Mouse (Mus musculus): ENCODE results near the gene Pten. TPM values are rescaled to one million over a fixed set of nuclear protein-coding genes. Genes with fewer than 3 reads are reported as not detected.

The Pten gene
- 100 to 1,000 TPM; 144 to 149 TPM for total RNA-seq (2021)

GRCm38 (mm10) chr19:32756900-32757725, at the start of gene Pten:
Pten (plus strand) TSS chr19:32757497.
- intact Hi-C loops (cut with DNase I): loop anchor here (2.0 to 5.0 kb wide), 2 partner anchors 40 to 608 kb away; no protein-coding TSS in a partner anchor

GRCm38 (mm10) chr19:32708996-32709395, 48.3 kb upstream of the Pten start:
- DNase-seq: no peak
- intact Hi-C loops (cut with DNase I): no loop called here

More at GRCm38 (mm10) chr19:32756900-32757725, at the start of gene Pten:
- peak; percentile 96 for DNase-seq

GRCm38 (mm10) chr19:32710288-32710687, 47.0 kb upstream of the Pten start:
- no peak for DNase-seq
- intact Hi-C loops (cut with DNase I): no loop called here

- intact Hi-C loops (cut with DNase I): no loop called here
- DNase-seq: peak; percentile 93
Observed at GRCm38 (mm10) chr19:32711761-32712541, 45.3 kb upstream of the Pten start.

- intact Hi-C loops (cut with DNase I): no loop called here
Observed at GRCm38 (mm10) chr19:32712588-32713042, 44.7 kb upstream of the Pten start.

GRCm38 (mm10) chr19:32713471-32713870, 43.8 kb upstream of the Pten start:
- intact Hi-C loops (cut with DNase I): no loop called here
- DNase-seq: no peak

More at GRCm38 (mm10) chr19:32712588-32713042, 44.7 kb upstream of the Pten start:
- DNase-seq: peak; percentile 90

- DNase-seq: peak; percentile 78
- intact Hi-C loops (cut with DNase I): loop anchor here (2.0 to 5.0 kb wide), 2 partner anchors 42 to 512 kb away; partner anchors contain the start of gene Pten
Observed at GRCm38 (mm10) chr19:32715201-32715600, 42.1 kb upstream of the Pten start.

- intact Hi-C loops (cut with DNase I): loop anchor here (2.0 to 5.0 kb wide), 2 partner anchors 42 to 511 kb away; partner anchors contain the start of gene Pten
- no peak for DNase-seq
Observed at GRCm38 (mm10) chr19:32715681-32716080, 41.6 kb upstream of the Pten start.

GRCm38 (mm10) chr19:32717590-32717989, 39.7 kb upstream of the Pten start:
- intact Hi-C loops (cut with DNase I): loop anchor here (5.0 kb wide), 1 partner anchor 40 kb away; the partner anchor contains the start of gene Pten
- no peak for DNase-seq

GRCm38 (mm10) chr19:32720319-32720718, 37.0 kb upstream of the Pten start:
- intact Hi-C loops (cut with DNase I): no loop called here
- no peak for DNase-seq

GRCm38 (mm10) chr19:32723817-32724216, 33.5 kb upstream of the Pten start:
- DNase-seq: no peak
- intact Hi-C loops (cut with DNase I): no loop called here

- DNase-seq: peak; percentile 13
- intact Hi-C loops (cut with DNase I): no loop called here
Observed at GRCm38 (mm10) chr19:32726451-32727325, 30.6 kb upstream of the Pten start.

GRCm38 (mm10) chr19:32729785-32730184, 27.5 kb upstream of the Pten start:
- DNase-seq: no peak
- intact Hi-C loops (cut with DNase I): no loop called here

GRCm38 (mm10) chr19:32732922-32733321, 24.4 kb upstream of the Pten start:
- DNase-seq: no peak
- intact Hi-C loops (cut with DNase I): no loop called here

GRCm38 (mm10) chr19:32737844-32738243, 19.5 kb upstream of the Pten start:
- DNase-seq: no peak
- intact Hi-C loops (cut with DNase I): no loop called here

GRCm38 (mm10) chr19:32739686-32740085, 17.6 kb upstream of the Pten start, which contains the start of gene Atad1:
Atad1 (minus strand) TSS chr19:32739786.
- no peak for DNase-seq
- intact Hi-C loops (cut with DNase I): no loop called here

GRCm38 (mm10) chr19:32740641-32741345, 16.5 kb upstream of the Pten start:
- intact Hi-C loops (cut with DNase I): no loop called here
- DNase-seq: no peak

- DNase-seq: peak; percentile 35
Observed at GRCm38 (mm10) chr19:32749425-32749824, 7.9 kb upstream of the Pten start.

GRCm38 (mm10) chr19:32752357-32752756, 4.9 kb upstream of the Pten start:
- intact Hi-C loops (cut with DNase I): no loop called here
- DNase-seq: no peak

More at GRCm38 (mm10) chr19:32749425-32749824, 7.9 kb upstream of the Pten start:
- intact Hi-C loops (cut with DNase I): no loop called here
